12 mouse cellular contexts compared by ENCODE assay signal in genomic region chr7:130270807-130271206, GRCm38 (mm10).
DNase-seq lines count a peak whose midpoint lies in the region; ATAC-seq lines count a peak whose summit lies in the region.
"Had no signal": no experiment of that assay in that cellular context is flagged by ENCODE, and none has a peak within 500 bp of the region (broad histone marks: within the 10 kb centered on the region; RNA-seq: fewer than 3 reads in every experiment).

No protein-coding gene starts in this region.

- H3K4me3 ChIP-seq in forebrain, embryonic 10.5 days = no peak overlapping the region
- H3K4me3 ChIP-seq in forebrain, embryonic 15.5 days = no peak overlapping the region
- H3K4me3 ChIP-seq in kidney, embryonic 16.5 days (ENCODE audit: low read length) = no peak overlapping the region

- H3K27ac ChIP-seq in forebrain, embryonic 10.5 days = peak overlapping the region; percentile 79; the same call in 1 of the 2 replicates
- no peak overlapping the region for H3K27ac ChIP-seq in forebrain, embryonic 15.5 days (replicated peaks)
- no peak overlapping the region for H3K27ac ChIP-seq in kidney, embryonic 16.5 days (ENCODE audit: low read length)
- H3K27ac ChIP-seq: liver, embryonic 14.5 days had no signal

- H3K9me3 ChIP-seq in forebrain, embryonic 10.5 days = no peaks in the 10 kb centered on the region
- no peaks in the 10 kb centered on the region for H3K9me3 ChIP-seq in forebrain, embryonic 15.5 days
- H3K9me3 ChIP-seq in kidney, embryonic 16.5 days (ENCODE audit: low read length) = no peaks in the 10 kb centered on the region

- no peak for DNase-seq in forebrain, embryonic 10.5 days (ENCODE audit: extremely low spot score, low spot score)
- DNase-seq in kidney, postnatal 10 days = peak; percentile 54
- DNase-seq in ovary, postnatal 36 days (ENCODE audit: low spot score) = peak; percentile 22
- DNase-seq in ovary, postnatal 10 days (ENCODE audit: low spot score) = no peak
- no peak for DNase-seq in urinary bladder, postnatal 36 days (ENCODE audit: low spot score in 2 of 2)
- DNase-seq: heart, postnatal 14 days; layer of hippocampus, adult 9-11 months; thymus, postnatal 4 days had no signal

- no peak overlapping the region for H3K9ac ChIP-seq in forebrain, embryonic 15.5 days (replicated peaks)
- H3K9ac ChIP-seq in kidney, embryonic 16.5 days (replicated peaks; ENCODE audit: low read length) = no peak overlapping the region
- H3K9ac ChIP-seq: liver, embryonic 14.5 days had no signal

- H3K4me1 ChIP-seq in forebrain, embryonic 10.5 days = peaks cover 75% of the 10 kb centered on the region
- peaks cover 26% of the 10 kb centered on the region for H3K4me1 ChIP-seq in forebrain, embryonic 15.5 days
- peaks cover 28% of the 10 kb centered on the region for H3K4me1 ChIP-seq in kidney, embryonic 16.5 days (ENCODE audit: insufficient read depth, low read length)

- H3K27me3 ChIP-seq in forebrain, embryonic 10.5 days (ENCODE audit: poor library complexity, severe bottlenecking) = peaks cover 93% of the 10 kb centered on the region
- no peaks in the 10 kb centered on the region for H3K27me3 ChIP-seq in forebrain, embryonic 15.5 days
- H3K27me3 ChIP-seq in kidney, embryonic 16.5 days (ENCODE audit: insufficient read depth, low read length) = no peaks in the 10 kb centered on the region

- 93% methylated on average over 5 of the region's 5 CpGs for WGBS in forebrain, embryonic 10.5 days
- 85% methylated on average over 5 of the region's 5 CpGs for WGBS in forebrain, embryonic 15.5 days
- WGBS in kidney, embryonic 16.5 days = 82% methylated on average over 5 of the region's 5 CpGs

- H3K36me3 ChIP-seq in forebrain, embryonic 10.5 days (replicated peaks) = no peaks in the 10 kb centered on the region
- no peaks in the 10 kb centered on the region for H3K36me3 ChIP-seq in forebrain, embryonic 15.5 days
- H3K36me3 ChIP-seq in kidney, embryonic 16.5 days (ENCODE audit: insufficient read depth, low read length) = no peaks in the 10 kb centered on the region

- H3K4me2 ChIP-seq in forebrain, embryonic 15.5 days (replicated peaks) = no peak overlapping the region
- no peak overlapping the region for H3K4me2 ChIP-seq in kidney, embryonic 16.5 days (replicated peaks; ENCODE audit: low read depth, low read length)

- ATAC-seq in forebrain, embryonic 15.5 days (replicated peaks) = no peak
- no peak for ATAC-seq in kidney, embryonic 16.5 days (ENCODE audit: low FRiP score, low TSS enrichment)
- ATAC-seq: inflammation-experienced regulatory T-cells, adult 6 months had no signal

Comparison
In these comparisons a context has a peak if more than half of its experiments do, and no peak if none do; other contexts are left out.
1. DNase-seq: peak in kidney, postnatal 10 days (single experiment) and ovary, postnatal 36 days (single experiment); none in forebrain, embryonic 10.5 days (single experiment), ovary, postnatal 10 days (single experiment) and urinary bladder, postnatal 36 days (0 of 2).